23 mouse cellular contexts compared by ENCODE assay signal in genomic region chr10:41000965-41001364, GRCm38 (mm10).
"Had no signal": no experiment of that assay in that cellular context is flagged by ENCODE, and none has a peak within 500 bp of the region (broad histone marks: within the 10 kb centered on the region; RNA-seq: fewer than 3 reads in every experiment).

No protein-coding gene starts in this region.

- H3K27ac ChIP-seq: heart, adult 2 months; hindbrain, embryonic 13.5 days; hindbrain, embryonic 15.5 days; hindbrain, postnatal 0 days; kidney, embryonic 15.5 days; kidney, postnatal 0 days; layer of hippocampus, adult 2 months; left cerebral cortex, adult 2 months; limb, embryonic 10.5 days; limb, embryonic 12.5 days; liver, embryonic 13.5 days had no signal

- H3K9me3 ChIP-seq: heart, embryonic 12.5 days; hindbrain, embryonic 13.5 days; hindbrain, embryonic 15.5 days; kidney, embryonic 15.5 days; limb, embryonic 10.5 days; limb, embryonic 12.5 days; liver, embryonic 13.5 days had no signal

- H3K4me3 ChIP-seq: heart, adult 2 months; heart, embryonic 12.5 days; hindbrain, embryonic 13.5 days; hindbrain, embryonic 15.5 days; kidney, embryonic 15.5 days; layer of hippocampus, adult 2 months; left cerebral cortex, adult 2 months; limb, embryonic 10.5 days; limb, embryonic 12.5 days; liver, embryonic 13.5 days had no signal

- H3K9ac ChIP-seq: heart, embryonic 12.5 days; hindbrain, embryonic 13.5 days; hindbrain, embryonic 15.5 days; kidney, embryonic 15.5 days; limb, embryonic 12.5 days; liver, embryonic 13.5 days had no signal

- DNase-seq: gastrocnemius, postnatal 14 days; gastrocnemius, postnatal 36 days; heart, adult 2 months; heart, postnatal 10 days; heart, postnatal 36 days; kidney, adult 11 months; kidney, adult 2 months; kidney, adult 9 months; kidney, postnatal 25 days; kidney, postnatal 4 days; liver; liver, embryonic 13.5 days had no signal

- ATAC-seq: hindbrain, postnatal 0 days; intestine, embryonic 16.5 days had no signal

- H3K27me3 ChIP-seq: heart, embryonic 12.5 days; hindbrain, embryonic 15.5 days; kidney, embryonic 15.5 days; limb, embryonic 12.5 days had no signal

- H3K4me1 ChIP-seq: heart, embryonic 12.5 days; kidney, embryonic 15.5 days; limb, embryonic 10.5 days; limb, embryonic 12.5 days had no signal

- H3K36me3 ChIP-seq: heart, embryonic 12.5 days; hindbrain, embryonic 13.5 days; hindbrain, embryonic 15.5 days; kidney, embryonic 15.5 days; limb, embryonic 10.5 days; limb, embryonic 12.5 days; liver, embryonic 13.5 days had no signal
